Mouse (Mus musculus): ENCODE measurements around the gene Pik3r2. TPM values are rescaled to one million over a fixed set of nuclear protein-coding genes. Genes with fewer than 3 reads are reported as not detected.
A peak's percentile ranks its signal among the peaks of the same experiment; 100 is the strongest.

Pik3r2 gene
- polyA plus RNA-seq, 1 experiment = 20.1 TPM

DNA sequence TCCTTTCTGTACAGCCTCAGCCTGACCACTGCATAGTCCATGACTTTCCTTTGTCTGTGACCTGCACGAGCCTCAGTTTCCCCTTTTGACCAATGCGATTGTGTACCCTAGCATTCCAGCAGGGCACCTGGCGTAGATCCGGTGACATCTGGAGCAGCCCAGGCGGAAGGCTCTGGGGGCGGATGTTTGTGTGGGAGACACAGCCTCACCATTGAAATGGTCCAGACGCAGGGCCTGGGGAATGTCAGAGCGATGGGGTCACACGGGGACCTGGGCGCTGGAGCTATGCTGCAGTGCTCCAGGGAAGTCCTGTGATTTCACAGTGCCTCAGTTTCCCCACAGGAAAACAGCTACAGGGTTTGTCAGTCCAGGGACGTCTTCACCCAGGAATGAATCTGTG lies 34.3 kb downstream of the Pik3r2 start:
- no peaks in the 10 kb centered on the region for H3K9me3 ChIP-seq (replicated peaks; ENCODE audit: control insufficient read depth, insufficient read depth, low read length, poor library complexity, severe bottlenecking)
- H3K27me3 ChIP-seq (ENCODE audit: control insufficient read depth, insufficient read depth, low read length, poor library complexity, severe bottlenecking) = no peaks in the 10 kb centered on the region
- no peak overlapping the region for H3K27ac ChIP-seq (ENCODE audit: insufficient read depth, low read length)
- H3K36me3 ChIP-seq (ENCODE audit: control insufficient read depth, insufficient read depth, low read length, poor library complexity, severe bottlenecking) = no peaks in the 10 kb centered on the region
- no peak overlapping the region for H3K4me3 ChIP-seq (ENCODE audit: low read depth, low read length)
- H3K9ac ChIP-seq (ENCODE audit: low read depth, poor library complexity, severe bottlenecking) = no peak overlapping the region
- no peaks in the 10 kb centered on the region for H3K4me1 ChIP-seq (ENCODE audit: control insufficient read depth, insufficient read depth, low read length)
- TF ChIP-seq POLR2A (IDR thresholded peaks at IDR 0.05; ENCODE audit: insufficient read depth, low read length) = no peak

DNA sequence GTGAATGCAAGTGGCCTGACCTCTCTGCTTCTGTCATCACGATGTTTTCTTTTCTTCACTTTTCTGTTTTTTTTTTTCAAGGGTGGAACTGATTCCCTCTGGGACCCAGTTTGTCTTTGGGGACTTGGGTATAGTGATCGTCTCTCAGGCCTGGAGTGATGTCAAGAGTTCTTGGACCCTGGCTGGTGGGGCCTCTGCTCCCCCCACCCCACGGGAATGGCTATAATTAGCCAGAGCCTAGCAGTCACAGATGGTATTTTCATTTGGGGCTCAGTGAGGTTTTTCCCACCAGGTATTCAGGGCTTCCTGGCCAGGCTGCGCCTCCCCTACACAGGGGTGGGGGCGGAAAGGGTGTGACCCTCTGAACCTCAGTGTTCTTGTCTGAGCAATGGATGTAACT lies 34.9 kb downstream of the Pik3r2 start:
- Histone ChIP-seq H3K27ac (ENCODE audit: insufficient read depth, low read length) (no peak overlapping the region), H3K9me3 (replicated peaks; ENCODE audit: control insufficient read depth, insufficient read depth, low read length, poor library complexity, severe bottlenecking) (no peaks in the 10 kb centered on the region), H3K4me1 (ENCODE audit: control insufficient read depth, insufficient read depth, low read length) (no peaks in the 10 kb centered on the region), H3K9ac (ENCODE audit: low read depth, poor library complexity, severe bottlenecking) (no peak overlapping the region), H3K4me3 (ENCODE audit: low read depth, low read length) (no peak overlapping the region), H3K27me3 (ENCODE audit: control insufficient read depth, insufficient read depth, low read length, poor library complexity, severe bottlenecking) (no peaks in the 10 kb centered on the region), H3K36me3 (ENCODE audit: control insufficient read depth, insufficient read depth, low read length, poor library complexity, severe bottlenecking) (no peaks in the 10 kb centered on the region)
- TF ChIP-seq POLR2A (IDR thresholded peaks at IDR 0.05; ENCODE audit: insufficient read depth, low read length) = no peak

DNA sequence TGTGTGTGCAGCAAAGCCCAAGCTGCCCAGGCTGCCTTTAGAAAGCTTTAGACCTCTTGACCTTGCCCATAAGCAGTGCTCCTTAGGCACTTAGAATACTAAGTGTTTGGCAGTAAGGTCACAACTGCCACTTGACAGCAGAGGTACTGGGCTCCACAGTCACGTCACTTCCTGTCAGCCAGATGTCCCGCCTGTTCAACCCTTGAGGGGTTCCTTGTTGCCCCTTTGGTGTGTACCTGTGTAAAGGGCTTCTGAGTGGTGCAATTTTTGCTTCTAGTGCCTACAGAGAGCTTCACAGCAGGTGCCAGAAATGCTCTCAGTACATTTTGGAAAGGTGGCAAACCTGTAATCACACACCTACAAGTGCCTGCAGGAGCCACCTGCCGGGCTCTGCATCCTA lies 38.3 kb downstream of the Pik3r2 start:
- H3K27ac ChIP-seq (ENCODE audit: insufficient read depth, low read length) = no peak overlapping the region
- no peaks in the 10 kb centered on the region for H3K27me3 ChIP-seq (ENCODE audit: control insufficient read depth, insufficient read depth, low read length, poor library complexity, severe bottlenecking)
- H3K9me3 ChIP-seq (replicated peaks; ENCODE audit: control insufficient read depth, insufficient read depth, low read length, poor library complexity, severe bottlenecking) = no peaks in the 10 kb centered on the region
- no peaks in the 10 kb centered on the region for H3K4me1 ChIP-seq (ENCODE audit: control insufficient read depth, insufficient read depth, low read length)
- no peak overlapping the region for H3K9ac ChIP-seq (ENCODE audit: low read depth, poor library complexity, severe bottlenecking)
- no peak overlapping the region for H3K4me3 ChIP-seq (ENCODE audit: low read depth, low read length)
- no peaks in the 10 kb centered on the region for H3K36me3 ChIP-seq (ENCODE audit: control insufficient read depth, insufficient read depth, low read length, poor library complexity, severe bottlenecking)
- TF ChIP-seq CTCF (IDR thresholded peaks at IDR 0.05; ENCODE audit: low read depth, low read length) (no peak), EP300 (IDR thresholded peaks at IDR 0.05; ENCODE audit: insufficient read depth, low read depth, low read length) (no peak), POLR2A (IDR thresholded peaks at IDR 0.05; ENCODE audit: insufficient read depth, low read length) (no peak)

DNA sequence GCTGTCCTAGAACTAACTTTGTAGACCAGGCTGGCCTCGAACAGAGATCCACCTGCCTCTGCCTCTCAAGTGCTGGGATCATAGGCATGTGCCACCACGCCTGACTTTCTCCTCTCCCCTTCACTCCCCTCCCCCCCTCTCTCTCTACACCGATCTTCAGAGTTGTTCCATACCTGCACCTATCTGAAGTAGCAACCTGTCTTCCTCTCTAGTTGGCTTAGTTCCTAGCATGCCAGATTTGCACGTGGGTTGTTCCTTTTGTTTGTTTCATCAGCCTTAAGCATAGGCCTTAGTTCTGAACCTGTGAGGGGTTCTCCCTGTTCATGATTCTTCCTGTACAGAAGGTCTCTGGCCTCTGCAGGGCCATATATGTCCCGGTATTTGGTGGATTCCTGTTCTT lies 38.8 kb downstream of the Pik3r2 start:
- Histone ChIP-seq H3K27ac (ENCODE audit: insufficient read depth, low read length) (no peak overlapping the region), H3K27me3 (ENCODE audit: control insufficient read depth, insufficient read depth, low read length, poor library complexity, severe bottlenecking) (no peaks in the 10 kb centered on the region), H3K4me3 (ENCODE audit: low read depth, low read length) (no peak overlapping the region), H3K36me3 (ENCODE audit: control insufficient read depth, insufficient read depth, low read length, poor library complexity, severe bottlenecking) (no peaks in the 10 kb centered on the region), H3K9me3 (replicated peaks; ENCODE audit: control insufficient read depth, insufficient read depth, low read length, poor library complexity, severe bottlenecking) (no peaks in the 10 kb centered on the region), H3K9ac (ENCODE audit: low read depth, poor library complexity, severe bottlenecking) (no peak overlapping the region), H3K4me1 (ENCODE audit: control insufficient read depth, insufficient read depth, low read length) (no peaks in the 10 kb centered on the region)
- no peak for TF ChIP-seq POLR2A (IDR thresholded peaks at IDR 0.05; ENCODE audit: insufficient read depth, low read length)
- no peak for TF ChIP-seq CTCF (IDR thresholded peaks at IDR 0.05; ENCODE audit: low read depth, low read length)
- no peak for TF ChIP-seq EP300 (IDR thresholded peaks at IDR 0.05; ENCODE audit: insufficient read depth, low read depth, low read length)

DNA sequence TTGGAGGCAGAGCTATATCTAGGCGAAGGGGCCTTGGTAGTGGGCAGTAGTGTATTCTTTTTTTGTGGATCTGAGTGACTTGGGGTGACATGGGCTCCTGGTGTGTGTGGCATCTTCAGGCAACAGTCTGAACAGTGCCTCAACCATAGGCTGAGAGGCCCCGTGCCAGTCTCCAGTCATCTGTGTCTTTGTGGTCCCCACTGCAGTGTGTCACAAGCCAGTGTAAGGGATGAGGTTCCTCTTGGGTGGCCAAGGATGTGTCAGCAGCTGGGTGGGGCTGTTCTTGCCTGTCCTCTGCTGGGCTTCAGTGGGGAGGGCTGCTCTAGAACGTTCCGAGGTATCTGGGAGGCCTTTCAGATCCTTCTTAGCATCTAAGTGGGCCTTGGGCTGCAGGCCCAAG lies 45.6 kb downstream of the Pik3r2 start:
- Histone ChIP-seq H3K4me3 (ENCODE audit: low read depth, low read length) (no peak overlapping the region), H3K9ac (ENCODE audit: low read depth, poor library complexity, severe bottlenecking) (no peak overlapping the region), H3K4me1 (ENCODE audit: control insufficient read depth, insufficient read depth, low read length) (peaks cover 4% of the 10 kb centered on the region), H3K9me3 (replicated peaks; ENCODE audit: control insufficient read depth, insufficient read depth, low read length, poor library complexity, severe bottlenecking) (no peaks in the 10 kb centered on the region), H3K36me3 (ENCODE audit: control insufficient read depth, insufficient read depth, low read length, poor library complexity, severe bottlenecking) (no peaks in the 10 kb centered on the region), H3K27ac (ENCODE audit: insufficient read depth, low read length) (no peak overlapping the region), H3K27me3 (ENCODE audit: control insufficient read depth, insufficient read depth, low read length, poor library complexity, severe bottlenecking) (no peaks in the 10 kb centered on the region)
- TF ChIP-seq CTCF (IDR thresholded peaks at IDR 0.05; ENCODE audit: low read depth, low read length) = no peak

- no peak overlapping the region for H3K27ac ChIP-seq (ENCODE audit: insufficient read depth, low read length)
- peak overlapping the region; percentile 55 for H3K9ac ChIP-seq (ENCODE audit: low read depth, poor library complexity, severe bottlenecking)
Measured at GRCm38 (mm10) chr8:70729808-70730475, 46.6 kb downstream of the Pik3r2 start.

More at GRCm38 (mm10) chr8:70729808-70730475, 46.6 kb downstream of the Pik3r2 start:
- H3K27me3 ChIP-seq (ENCODE audit: control insufficient read depth, insufficient read depth, low read length, poor library complexity, severe bottlenecking) = no peaks in the 10 kb centered on the region
- no peaks in the 10 kb centered on the region for H3K9me3 ChIP-seq (replicated peaks; ENCODE audit: control insufficient read depth, insufficient read depth, low read length, poor library complexity, severe bottlenecking)
- H3K4me1 ChIP-seq (ENCODE audit: control insufficient read depth, insufficient read depth, low read length) = peaks cover 4% of the 10 kb centered on the region
- TF ChIP-seq CTCF (IDR thresholded peaks at IDR 0.05; ENCODE audit: low read depth, low read length) (no peak), POLR2A (IDR thresholded peaks at IDR 0.05; ENCODE audit: insufficient read depth, low read length) (no peak), EP300 (IDR thresholded peaks at IDR 0.05; ENCODE audit: insufficient read depth, low read depth, low read length) (no peak)
- no peaks in the 10 kb centered on the region for H3K36me3 ChIP-seq (ENCODE audit: control insufficient read depth, insufficient read depth, low read length, poor library complexity, severe bottlenecking)
- peak overlapping the region; percentile 54 for H3K4me3 ChIP-seq (ENCODE audit: low read depth, low read length)

All from ES-Bruce4 (cell line).